Mouse (Mus musculus) testis, adult 2 months (tissue): ENCODE measurements at regions not wholly inside any gene's neighbourhood (a gene's known extent, or its start where the extent isn't known, plus 50 kb on each side); places are given as distances from the start of the nearest gene placed in this dataset.

Source experiments
- H3K27ac ChIP-seq: fragments of 200-500 bp; 2 replicates; pipeline ENCODE4 v1.5.1; 2012; ENCODE audit warnings: low read depth, low read length; ENCODE audit not compliant: control insufficient read depth, insufficient read depth
- H3K27me3 ChIP-seq: fragments of 200-500 bp; 2 replicates; pipeline ENCODE4 v1.6.1; 2012; ENCODE audit warnings: mild to moderate bottlenecking, low read length, moderate library complexity; ENCODE audit not compliant: control insufficient read depth, insufficient read depth
- H3K36me3 ChIP-seq: fragments of 200-500 bp; 2 replicates; pipeline ENCODE4 v1.6.1; 2012; ENCODE audit warnings: mild to moderate bottlenecking, low read length; ENCODE audit not compliant: control insufficient read depth, insufficient read depth
- H3K4me1 ChIP-seq: fragments of 200-500 bp; 2 replicates; pipeline ENCODE4 v1.6.1; 2012; ENCODE audit warnings: low read length; ENCODE audit not compliant: control insufficient read depth, insufficient read depth
- H3K4me3 ChIP-seq: fragments of 200-500 bp; 2 replicates; pipeline ENCODE4 v1.5.1; 2012; ENCODE audit warnings: low read depth, mild to moderate bottlenecking, low read length, moderate library complexity, mixed read lengths; ENCODE audit not compliant: control insufficient read depth
- CTCF ChIP-seq: fragments of 200-500 bp; IDR thresholded peaks from 2 replicates; pipeline ENCODE4 v1.5.1; 2012; ENCODE audit warnings: low read depth, mild to moderate bottlenecking, inconsistent platforms, low read length, moderate library complexity; ENCODE audit not compliant: control insufficient read depth, insufficient read depth, insufficient replicate concordance
- POLR2A ChIP-seq: fragments of 200-500 bp; IDR thresholded peaks from 2 replicates; pipeline ENCODE4 v1.6.1; 2012; ENCODE audit warnings: low read depth, mild to moderate bottlenecking, inconsistent platforms, low read length, moderate library complexity; ENCODE audit not compliant: control insufficient read depth

DNA sequence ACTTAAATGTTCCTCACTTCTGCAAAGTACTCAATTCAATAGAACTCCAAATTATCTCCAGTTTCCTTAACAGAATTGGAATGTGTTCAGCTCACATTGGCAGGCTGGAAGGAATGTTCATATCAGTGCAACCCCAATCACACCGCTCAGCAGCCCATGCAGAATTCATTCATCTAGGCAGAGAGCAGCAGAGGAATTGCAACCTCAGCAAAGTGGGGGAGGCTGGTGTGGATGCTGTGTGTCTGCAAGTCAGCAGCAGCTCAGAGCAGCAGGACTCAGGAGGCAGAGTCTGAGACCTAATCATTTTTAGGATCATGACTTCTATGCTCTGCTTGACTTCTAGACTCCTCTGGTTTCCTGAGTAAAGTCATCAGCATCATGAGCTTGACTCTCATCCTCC lies 100.7 kb upstream of the Chrna7 start:
- Histone ChIP-seq H3K27ac (no peak overlapping the region), H3K36me3 (no peaks in the 10 kb centered on the region), H3K27me3 (no peaks in the 10 kb centered on the region), H3K4me3 (no peak overlapping the region), H3K4me1 (no peaks in the 10 kb centered on the region)
- no peak for TF ChIP-seq CTCF
- no peak for TF ChIP-seq POLR2A

DNA sequence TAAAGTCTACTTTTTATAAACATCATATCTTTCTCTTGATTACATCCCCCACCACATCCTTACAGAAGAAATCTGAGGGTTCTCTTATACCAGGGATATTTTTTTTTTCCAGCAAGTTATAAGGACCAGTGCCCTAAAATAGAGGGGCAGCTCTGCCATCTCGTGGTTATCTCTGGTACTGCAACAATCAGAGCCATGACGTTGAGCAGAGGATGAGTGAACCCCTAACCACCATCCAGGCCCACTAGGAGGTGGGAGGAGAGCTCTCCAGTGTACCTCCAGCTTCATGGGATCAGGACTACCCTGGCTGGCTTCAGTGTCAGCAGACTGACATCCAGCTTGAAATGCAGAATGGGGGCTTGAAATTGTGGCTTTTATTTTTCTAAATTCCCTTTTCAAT lies 107.2 kb upstream of the Chrna7 start:
- TF ChIP-seq CTCF (peak; percentile 71; the same call in 1 of the 2 replicates), POLR2A (no peak)
- H3K27me3 ChIP-seq: no peaks in the 10 kb centered on the region
- no peak overlapping the region for H3K4me3 ChIP-seq
- H3K27ac ChIP-seq: no peak overlapping the region
- no peaks in the 10 kb centered on the region for H3K4me1 ChIP-seq
- H3K36me3 ChIP-seq: no peaks in the 10 kb centered on the region

DNA sequence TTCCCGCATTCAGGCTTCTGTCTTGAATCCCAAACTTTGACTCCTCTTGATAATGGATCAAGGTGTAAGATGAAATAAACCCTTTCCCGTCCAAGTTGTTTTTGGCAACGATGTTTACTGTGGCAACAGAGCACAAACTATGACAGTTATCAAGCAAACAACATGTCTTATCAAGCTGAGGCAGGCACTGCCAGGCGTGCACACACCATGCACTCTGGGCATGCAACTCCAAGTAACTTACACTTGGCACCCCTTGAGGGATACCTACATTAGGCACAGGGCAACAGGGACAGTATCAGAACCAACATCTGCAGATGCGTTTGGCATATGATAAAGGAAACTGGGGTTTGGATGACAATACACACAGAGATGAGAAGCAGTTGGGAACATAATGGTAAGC lies 108.8 kb upstream of the Chrna7 start:
- Histone ChIP-seq H3K4me1 (no peaks in the 10 kb centered on the region), H3K4me3 (no peak overlapping the region), H3K27me3 (no peaks in the 10 kb centered on the region), H3K36me3 (no peaks in the 10 kb centered on the region), H3K27ac (no peak overlapping the region)
- TF ChIP-seq POLR2A (no peak), CTCF (no peak)

DNA sequence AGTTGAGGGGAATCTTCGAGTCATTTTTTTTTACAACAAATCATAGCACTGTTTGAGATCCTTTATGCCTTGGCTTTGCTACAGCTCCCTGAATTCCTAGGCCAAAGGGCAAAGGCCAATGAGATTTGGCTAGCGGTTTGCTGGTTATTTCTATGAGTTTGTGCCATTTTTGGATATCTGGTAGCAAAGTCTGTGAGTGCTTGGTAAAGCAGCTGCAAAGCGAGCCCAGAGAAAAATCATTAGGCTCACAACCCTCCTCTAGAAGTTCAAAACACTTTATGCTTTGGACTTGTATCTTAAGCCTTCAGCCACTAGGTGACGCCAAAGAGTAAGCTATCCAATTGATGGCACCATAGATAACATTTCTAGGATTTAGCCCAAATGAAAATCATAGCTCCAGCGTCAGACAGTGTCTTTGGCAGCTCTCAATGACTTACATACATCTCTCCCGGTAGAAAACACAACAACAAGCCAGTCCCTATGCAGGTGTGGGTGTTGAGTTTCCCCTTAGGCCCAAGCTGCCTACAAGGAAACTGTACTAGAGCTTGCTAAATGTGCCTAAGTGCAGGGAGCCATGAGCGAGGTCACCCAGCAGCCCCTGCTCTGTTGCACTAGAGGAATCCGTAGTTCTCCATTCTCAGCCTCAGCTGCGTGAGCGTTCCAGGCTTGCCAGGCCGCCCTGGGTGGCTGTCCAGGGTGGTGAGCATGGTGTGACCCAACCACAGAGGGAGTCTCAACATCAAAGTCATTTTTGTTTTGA lies 109.8 kb upstream of the Chrna7 start:
- Histone ChIP-seq H3K27ac (no peak overlapping the region), H3K27me3 (no peaks in the 10 kb centered on the region), H3K4me3 (no peak overlapping the region), H3K36me3 (no peaks in the 10 kb centered on the region), H3K4me1 (no peaks in the 10 kb centered on the region)
- TF ChIP-seq CTCF: no peak
- no peak for TF ChIP-seq POLR2A

DNA sequence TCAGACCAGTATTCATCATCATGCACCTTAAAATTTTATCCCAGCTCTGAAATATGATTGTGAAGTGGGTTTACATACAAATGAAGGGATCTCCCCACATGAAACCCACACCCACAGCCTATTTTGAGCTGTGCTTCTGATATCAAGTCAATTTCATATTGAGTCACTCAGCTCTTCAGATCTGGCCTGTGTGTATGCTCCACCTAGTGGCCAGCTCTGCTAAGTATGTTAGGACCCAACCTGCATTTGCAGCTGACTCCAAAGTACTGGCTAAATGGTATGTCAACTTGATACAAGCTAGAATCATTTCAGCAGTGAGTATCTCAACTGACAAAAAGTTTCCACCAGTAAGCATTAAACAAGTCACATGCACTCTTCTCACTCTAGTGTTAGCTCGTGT lies 109.4 kb upstream of the Otud7a start:
- no peaks in the 10 kb centered on the region for H3K36me3 ChIP-seq
- no peak overlapping the region for H3K4me3 ChIP-seq
- no peaks in the 10 kb centered on the region for H3K4me1 ChIP-seq
- TF ChIP-seq CTCF (no peak), POLR2A (no peak)
- no peaks in the 10 kb centered on the region for H3K27me3 ChIP-seq
- H3K27ac ChIP-seq: no peak overlapping the region

DNA sequence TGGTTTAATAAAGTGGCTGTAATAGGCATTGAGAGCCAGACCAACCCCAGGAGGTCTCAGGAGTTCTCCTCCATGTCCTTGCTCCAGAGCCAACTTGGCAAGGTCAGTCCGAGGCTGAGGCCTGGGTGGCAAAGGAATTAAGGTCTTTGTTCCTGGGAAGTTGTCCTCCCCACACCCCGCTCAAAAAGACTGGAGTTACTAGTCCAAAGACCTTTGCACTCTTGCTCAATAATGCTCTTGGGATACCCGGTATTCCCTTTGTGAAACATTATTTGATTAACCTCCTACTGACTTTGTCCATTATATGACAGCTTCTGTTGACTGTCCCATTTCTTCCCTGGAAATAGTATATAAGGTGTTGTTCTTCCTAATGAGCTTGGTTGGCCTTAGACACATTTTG lies 108.5 kb upstream of the Otud7a start:
- no peaks in the 10 kb centered on the region for H3K27me3 ChIP-seq
- H3K4me3 ChIP-seq: no peak overlapping the region
- no peaks in the 10 kb centered on the region for H3K4me1 ChIP-seq
- no peaks in the 10 kb centered on the region for H3K36me3 ChIP-seq
- no peak overlapping the region for H3K27ac ChIP-seq
- TF ChIP-seq POLR2A (no peak), CTCF (no peak)

DNA sequence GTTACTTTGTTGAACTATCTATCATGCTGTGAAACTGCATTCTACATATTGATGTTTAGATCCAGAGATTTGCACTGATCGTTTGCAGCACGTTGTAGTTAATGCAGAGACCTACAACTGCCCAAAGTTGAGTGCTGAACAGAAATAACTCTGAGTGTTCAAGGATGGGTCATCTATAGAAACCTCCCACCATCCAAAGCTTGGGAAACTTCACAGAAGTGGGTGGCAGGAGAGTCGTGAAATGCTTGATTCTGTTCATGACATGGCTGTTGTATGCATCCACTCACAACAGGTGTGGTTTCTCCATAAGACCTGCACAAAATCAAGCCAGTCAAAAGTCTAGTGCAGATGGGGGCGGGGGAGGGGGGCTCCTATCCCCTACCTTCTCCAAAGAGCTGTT lies 102.8 kb upstream of the Otud7a start:
- Histone ChIP-seq H3K36me3 (no peaks in the 10 kb centered on the region), H3K27me3 (no peaks in the 10 kb centered on the region), H3K27ac (no peak overlapping the region), H3K4me1 (no peaks in the 10 kb centered on the region), H3K4me3 (no peak overlapping the region)
- TF ChIP-seq POLR2A: no peak
